Mouse (Mus musculus): ENCODE results near the gene Polr2b. TPM values are rescaled to one million over a fixed set of nuclear protein-coding genes. Genes with fewer than 3 reads are reported as not detected.

Gene Polr2b
- total RNA-seq, 2 experiments from 2014 or later, result 46.6 to 51.7 TPM

DNA sequence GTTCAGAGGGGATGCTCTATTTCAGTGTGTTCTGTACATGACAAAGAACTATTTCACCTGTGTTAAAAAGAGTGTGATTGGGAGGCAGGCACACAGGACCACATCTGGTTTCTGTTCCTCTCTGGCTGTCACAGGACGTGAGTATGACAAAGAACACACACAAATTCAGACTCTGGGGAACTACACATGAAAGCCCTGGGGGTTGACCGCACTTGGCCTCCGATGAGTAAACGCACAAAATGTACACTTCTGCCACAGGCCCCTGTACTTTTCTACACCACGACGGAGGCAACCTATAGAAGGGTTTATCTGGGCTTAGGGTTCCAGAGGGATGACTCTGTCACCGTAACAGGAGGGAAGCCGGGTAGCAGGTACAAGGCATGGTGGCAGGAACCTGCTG lies 20.3 kb upstream of the Polr2b start:
- intact Hi-C loops (cut with DNase I), result no loop called here
- DNase-seq (ENCODE audit: low spot score in 2 of 2), result no peak

DNA sequence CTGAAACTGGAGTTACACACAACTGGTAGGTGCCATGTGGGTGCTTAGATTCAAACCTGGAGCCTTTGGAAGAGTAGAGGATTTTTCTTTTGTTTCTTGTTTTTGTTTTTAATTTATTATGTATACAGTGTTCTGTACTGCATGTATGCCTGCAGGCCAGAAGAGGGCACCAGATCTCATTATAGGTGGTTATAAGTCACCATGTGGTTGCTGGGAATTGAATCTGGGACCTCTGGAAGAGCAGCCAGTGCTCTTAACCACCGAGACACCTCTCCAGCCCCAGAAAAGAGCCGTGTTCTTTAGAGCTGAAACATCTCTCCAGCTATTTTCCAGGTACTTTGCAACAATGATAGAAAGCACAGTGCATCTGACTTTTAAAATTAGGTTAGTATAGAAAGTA lies 19.3 kb upstream of the Polr2b start:
- no peak for DNase-seq (ENCODE audit: low spot score in 2 of 2)
- intact Hi-C loops (cut with DNase I), result no loop called here

DNA sequence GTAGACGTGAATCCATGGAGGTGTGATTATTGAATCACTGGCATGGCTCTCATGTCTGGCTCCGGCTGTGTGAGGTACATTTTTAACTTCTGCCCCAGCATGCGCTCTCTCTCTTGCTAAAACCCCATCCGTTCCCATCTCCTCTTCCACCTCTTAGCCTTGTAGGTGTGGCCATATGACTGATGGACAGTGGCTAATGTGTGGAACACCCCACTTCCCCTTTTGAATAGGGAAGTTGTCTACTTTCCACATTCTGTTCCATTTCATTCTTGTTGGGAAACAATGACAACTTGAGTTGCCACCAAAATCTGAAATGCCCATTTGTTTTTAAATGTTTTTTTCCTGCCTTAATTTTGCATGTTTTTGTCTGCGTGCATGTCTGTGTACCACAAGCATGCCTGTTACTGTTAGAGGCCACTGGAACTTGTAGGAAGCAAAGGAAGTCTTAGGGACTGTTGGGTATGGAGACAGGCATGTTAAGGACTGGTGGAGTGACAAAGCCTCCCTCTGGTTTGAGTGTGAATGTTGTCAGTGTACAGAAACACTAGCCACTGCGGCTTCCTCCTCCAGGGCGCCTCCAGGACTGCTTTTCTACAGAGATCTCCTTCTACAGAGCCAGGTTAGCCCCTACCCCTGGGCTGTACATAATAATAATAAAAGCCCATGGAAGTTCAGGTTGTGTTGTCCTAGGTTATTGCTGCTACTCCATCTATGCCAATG lies 17.0 kb upstream of the Polr2b start:
- no peak for DNase-seq (ENCODE audit: low spot score in 2 of 2)
- intact Hi-C loops (cut with DNase I), result no loop called here

DNA sequence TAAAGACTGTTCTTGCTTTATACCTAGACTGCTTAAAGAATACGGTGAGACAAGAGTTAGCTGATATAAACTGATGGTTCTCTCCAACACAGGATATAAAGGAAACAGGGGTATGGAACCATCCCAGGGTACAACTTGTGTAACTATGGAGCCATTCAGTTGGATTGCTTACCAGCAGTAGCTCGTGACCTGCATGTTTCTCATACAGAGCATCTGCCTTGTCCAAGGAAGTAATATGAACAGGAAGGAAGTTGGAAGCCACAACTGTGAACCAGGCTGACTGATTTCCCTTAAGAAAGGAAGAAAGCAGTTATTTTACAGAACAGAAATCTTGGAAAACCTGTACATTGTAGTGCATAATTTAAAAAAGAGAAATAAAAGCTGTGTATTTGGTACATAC lies 10.5 kb upstream of the Polr2b start:
- DNase-seq (ENCODE audit: low spot score in 2 of 2), result no peak
- intact Hi-C loops (cut with DNase I), result no loop called here

DNA sequence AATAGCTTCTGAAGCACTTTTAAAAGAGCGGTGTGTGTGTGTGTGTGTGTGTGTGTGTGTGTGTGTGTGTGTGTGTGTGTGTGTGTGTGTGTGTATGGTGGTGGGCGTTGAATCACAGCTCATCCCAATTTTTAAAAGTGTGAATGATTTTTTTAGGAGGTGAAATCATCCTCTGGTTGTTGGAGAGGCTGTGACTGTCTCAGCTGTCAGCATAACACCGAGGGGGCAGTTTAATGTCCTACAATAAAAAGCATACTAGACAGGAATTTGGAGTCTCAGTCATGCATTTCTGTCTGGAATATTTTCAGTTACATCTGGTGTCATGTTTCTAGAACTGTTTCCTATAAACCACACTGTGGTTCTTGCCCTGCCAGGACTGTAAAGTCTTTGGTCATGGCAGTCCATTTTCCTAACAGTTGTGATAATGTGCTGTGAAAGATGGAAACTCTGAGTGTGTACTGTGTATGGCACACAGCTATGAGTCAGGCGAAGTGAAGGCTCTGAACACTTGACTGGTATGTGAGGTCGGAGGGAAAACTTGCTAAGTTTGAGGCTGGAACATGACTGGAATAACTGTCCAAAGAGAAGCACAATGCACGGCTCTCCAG lies 8.5 kb upstream of the Polr2b start:
- peak in 1 of 2 experiments; percentile 32 for DNase-seq (ENCODE audit: low spot score in 2 of 2)
- intact Hi-C loops (cut with DNase I), result no loop called here

DNA sequence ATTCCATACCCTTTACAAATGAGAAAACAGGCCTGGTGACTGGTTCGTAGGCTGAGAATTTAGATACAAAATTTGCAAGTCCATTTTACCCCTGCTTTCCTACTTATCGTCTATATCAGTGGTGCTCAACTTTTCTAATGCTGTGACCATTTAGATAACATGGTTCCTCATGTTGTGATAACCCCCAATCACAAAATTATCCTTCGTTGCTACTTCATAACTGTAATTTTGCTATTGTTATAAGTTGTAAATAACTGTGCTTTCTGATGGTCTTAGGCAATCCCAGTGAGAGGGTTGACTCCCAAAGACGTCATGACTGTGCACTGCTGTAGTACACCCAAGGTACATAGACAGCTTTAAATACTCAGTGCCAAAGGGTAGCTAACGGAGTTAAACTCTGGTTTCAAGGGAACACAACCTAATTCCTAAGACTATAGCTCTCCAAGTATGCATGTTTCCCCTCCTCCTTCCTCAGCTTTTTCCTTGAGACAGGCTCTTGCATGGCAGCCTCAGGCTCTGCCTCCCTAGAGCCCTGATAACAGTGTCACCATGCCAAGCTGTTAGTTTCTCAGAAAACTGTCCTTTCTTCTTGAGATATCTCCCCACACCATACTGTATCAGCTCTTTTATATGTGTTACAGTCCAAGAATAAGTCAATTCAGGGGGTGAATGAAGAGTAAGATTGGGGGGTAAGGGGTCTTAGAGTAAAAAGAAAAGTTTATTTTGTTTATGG lies 2.0 kb upstream of the Polr2b start:
- intact Hi-C loops (cut with DNase I), result no loop called here

DNA sequence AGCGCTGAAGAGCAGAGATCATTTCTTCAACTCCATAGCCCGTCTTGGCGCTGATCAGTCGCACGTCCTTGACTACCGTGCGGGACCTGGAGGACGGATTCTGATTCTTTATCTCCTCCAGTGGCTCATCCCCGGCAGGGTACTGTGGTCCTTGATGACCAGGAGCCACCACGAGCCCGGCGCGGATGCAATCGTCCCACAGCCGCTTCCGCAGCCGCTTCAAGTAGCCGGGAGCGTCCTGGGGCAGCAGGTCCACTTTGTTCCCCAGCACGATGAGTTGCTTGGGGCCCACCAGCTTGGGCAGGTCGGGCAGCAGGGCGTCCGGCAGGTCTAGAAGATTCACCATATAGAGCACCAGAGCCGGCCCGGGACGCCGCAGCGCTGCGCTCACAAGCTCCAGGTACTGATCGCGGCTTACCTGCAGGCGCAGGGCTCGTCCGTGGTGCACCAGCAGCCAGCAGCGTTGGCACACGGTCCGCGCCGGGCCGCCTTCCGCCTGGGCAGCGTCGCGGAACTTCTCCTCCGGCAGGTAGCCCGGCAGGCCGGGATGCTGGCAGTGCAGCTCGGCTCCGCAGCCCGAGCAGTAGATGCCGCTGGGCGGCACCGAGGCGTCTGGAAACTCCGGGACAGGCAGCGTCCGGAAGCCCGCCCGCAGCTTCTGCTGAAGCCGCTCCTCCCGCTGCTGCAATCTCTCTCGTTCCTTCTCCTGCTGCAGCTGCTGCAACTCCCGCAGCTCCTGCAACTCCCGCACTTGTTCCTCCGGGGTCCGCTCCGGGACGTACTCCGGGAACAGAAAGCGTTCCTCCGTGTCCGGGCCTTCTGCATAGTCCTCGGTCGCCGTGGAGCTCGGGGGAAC lies 668 bp upstream of the Polr2b start:
- intact Hi-C loops (cut with DNase I), result no loop called here
- DNase-seq (ENCODE audit: low spot score in 2 of 2), result peak in 1 of 2 experiments; percentile 8

More for the DNA sequence above, 2.0 kb upstream of the Polr2b start:
- DNase-seq (ENCODE audit: low spot score in 2 of 2), result no peak

DNA sequence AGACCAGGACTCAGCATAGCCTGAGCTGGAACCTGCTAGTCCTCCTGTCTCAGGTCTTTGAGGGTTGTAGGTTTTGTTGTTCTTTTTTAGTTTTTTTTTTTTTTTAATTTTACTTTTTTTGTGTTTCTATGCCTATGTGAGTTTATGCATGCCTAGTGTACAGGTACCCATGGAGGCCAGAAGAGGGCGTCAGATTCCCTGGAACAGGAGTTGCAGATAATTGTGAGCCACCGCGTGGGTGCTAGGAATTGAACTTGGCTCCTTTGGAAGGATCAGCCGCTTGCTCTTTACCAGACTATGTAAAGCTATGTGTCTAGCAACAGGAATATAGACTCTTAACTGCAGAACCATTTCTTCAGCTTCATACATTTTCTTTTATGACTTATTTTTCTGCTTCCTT lies 4.3 kb downstream of the Polr2b start:
- intact Hi-C loops (cut with DNase I), result no loop called here
- no peak for DNase-seq (ENCODE audit: low spot score in 2 of 2)

DNA sequence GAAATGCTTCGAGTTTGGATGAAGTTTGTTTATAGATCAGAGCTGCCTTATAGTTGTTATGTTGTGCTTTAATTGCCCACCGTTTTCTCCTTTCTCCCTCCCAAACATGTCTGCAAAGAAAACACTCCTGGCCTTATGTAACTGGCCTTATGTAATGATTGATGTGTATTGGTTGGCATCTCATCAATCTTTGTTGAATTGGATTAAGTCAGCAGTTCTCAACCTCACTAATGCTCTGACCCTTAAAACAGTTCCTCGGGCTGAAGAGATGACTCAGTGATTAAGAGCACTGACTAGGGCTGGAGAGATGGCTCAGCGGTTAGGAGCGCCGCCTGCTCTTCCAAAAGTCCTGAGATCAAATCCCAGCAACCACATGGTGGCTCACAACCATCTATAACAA lies 5.0 kb downstream of the Polr2b start:
- DNase-seq (ENCODE audit: low spot score in 2 of 2), result no peak
- intact Hi-C loops (cut with DNase I), result no loop called here

DNA sequence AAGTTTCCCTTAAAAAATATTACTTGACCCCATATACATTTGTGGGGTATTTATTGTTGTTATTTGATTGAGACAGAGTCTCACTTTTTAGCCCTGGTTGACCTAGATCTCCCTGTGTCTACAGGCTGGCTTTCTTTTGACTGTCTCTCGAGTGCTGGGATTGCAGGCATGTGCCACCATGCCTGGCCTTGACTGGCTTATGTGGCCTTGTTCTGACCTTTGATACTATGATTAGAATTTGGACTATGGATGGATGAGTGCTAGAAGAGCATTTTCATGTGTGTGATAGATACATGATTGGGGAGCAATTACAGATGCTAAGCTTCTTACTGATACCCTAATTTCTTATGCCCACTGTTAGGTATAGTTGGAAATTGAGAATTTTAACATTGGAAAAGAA lies 15.0 kb downstream of the Polr2b start:
- intact Hi-C loops (cut with DNase I), result loop anchor here (5.0 kb wide), 1 partner anchor 343 kb away; no protein-coding TSS in a partner anchor
- DNase-seq (ENCODE audit: low spot score in 2 of 2), result no peak

DNA sequence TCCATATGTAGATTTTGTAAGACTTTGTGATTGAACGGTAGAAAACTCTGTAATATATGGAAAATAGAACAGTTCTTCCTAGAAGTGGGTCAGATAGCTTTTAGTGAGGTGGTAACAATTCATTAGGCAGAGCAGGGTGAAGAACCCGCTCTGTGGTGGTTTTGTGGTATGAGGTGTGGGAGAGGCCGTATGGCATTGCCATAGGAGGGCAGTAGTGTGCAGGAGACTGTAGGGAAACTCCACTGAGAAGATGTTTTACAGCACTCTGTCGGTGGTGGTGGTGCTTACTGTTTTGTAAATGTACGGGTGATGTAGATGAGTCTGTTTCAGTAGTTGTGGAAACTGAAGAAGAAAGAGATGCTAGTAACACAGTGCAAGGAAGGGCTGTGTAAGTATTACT lies 20.2 kb downstream of the Polr2b start:
- intact Hi-C loops (cut with DNase I), result no loop called here
- no peak for DNase-seq (ENCODE audit: low spot score in 2 of 2)

DNA sequence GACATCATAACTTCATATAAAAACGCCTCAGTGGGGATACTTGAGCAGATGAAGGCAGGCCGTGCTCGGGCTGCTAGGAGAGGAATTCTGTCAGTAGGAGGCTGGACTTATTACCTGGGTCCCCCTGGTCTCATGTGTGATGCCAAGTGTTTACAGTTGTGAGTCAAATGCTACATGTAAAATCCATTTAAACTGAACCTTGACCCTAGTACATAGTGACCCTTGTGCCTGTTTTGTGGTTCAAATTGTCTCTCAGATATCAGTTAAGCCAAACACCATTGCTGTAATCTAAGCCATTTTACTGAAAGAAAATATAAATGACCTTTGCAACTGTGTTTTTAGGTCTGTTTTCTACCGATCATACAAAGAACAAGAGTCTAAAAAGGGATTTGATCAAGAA lies 30.1 kb downstream of the Polr2b start:
- DNase-seq (ENCODE audit: low spot score in 2 of 2), result no peak
- intact Hi-C loops (cut with DNase I), result no loop called here

DNA sequence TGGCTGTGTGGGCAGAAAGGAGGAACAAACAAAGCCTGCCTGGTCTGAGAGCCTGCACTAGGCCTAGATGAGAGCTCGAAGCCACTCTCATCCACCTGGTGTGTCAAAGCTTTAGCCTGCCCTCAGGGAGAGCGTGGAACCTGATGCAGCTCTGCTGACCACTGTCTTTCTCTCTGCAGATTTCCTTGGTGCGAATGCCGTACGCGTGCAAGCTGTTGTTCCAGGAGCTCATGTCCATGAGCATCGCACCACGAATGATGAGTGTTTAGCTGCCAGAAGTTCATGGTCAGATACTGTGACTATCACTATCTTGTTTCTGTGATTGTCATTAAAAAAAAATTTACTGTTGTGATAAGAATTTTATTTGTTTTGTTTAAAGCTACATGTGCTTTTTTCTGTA lies 39.0 kb downstream of the Polr2b start:
- intact Hi-C loops (cut with DNase I), result no loop called here
- DNase-seq (ENCODE audit: low spot score in 2 of 2), result no peak

DNA sequence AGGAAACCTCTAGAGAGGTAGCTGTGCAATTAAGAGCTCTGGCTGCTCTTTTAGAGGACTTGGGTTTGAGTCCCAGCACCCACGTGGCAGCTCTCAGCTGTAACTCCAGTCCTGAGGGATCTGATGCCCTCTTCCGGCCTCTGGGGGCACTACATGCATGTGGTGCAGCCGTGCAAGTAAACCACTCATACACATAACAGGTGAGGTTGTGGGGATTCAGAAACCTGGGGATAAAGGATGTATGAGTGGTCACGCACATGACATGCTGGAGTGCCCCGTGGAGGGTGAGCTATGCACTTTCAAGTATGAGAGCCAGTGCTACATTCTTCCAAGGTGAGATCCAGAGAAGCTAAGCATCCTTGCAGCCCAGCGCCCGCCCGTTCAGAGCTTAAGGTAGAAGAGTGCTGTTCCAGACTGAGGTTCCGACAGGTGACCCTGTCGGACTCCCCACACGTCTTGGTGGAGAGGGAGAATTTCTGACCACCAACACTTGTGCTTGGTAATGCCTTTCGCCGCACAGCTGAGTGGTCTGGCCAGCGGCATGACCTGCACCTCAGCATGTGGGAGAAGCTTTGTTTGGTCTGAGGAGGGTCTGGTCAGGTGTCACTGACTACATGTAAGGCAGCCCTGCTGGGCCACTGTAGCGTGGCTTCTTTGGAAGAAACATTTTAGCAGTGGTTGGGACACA lies 40.2 kb downstream of the Polr2b start:
- no peak for DNase-seq (ENCODE audit: low spot score in 2 of 2)
- intact Hi-C loops (cut with DNase I), result loop anchor here (5.0 kb wide), 2 partner anchors 57 to 112 kb away; partner anchors contain the start of gene Igfbp7

DNA sequence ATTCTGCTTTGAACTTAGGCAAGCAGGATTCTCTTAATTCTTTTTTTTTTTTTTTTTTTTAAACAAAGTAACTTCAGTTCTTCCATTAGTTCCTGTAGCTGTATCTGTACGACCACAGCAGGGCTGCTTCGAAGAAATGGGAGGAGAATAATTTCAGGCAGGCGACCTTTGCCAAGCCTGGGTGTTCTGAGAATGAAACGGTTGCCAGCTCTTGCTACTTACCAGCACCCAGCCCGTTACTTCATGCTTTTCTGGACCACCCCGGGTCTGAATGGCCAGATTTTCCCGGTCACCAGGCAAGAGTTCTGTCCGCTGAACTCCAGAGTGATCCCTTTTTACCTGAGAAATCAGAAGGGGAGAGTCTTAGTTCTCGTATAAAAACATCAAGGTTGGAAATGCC lies 41.7 kb downstream of the Polr2b start:
- DNase-seq (ENCODE audit: low spot score in 2 of 2), result no peak
- intact Hi-C loops (cut with DNase I), result loop anchor here (5.0 kb wide), 2 partner anchors 56 to 111 kb away; partner anchors contain the start of gene Igfbp7

DNA sequence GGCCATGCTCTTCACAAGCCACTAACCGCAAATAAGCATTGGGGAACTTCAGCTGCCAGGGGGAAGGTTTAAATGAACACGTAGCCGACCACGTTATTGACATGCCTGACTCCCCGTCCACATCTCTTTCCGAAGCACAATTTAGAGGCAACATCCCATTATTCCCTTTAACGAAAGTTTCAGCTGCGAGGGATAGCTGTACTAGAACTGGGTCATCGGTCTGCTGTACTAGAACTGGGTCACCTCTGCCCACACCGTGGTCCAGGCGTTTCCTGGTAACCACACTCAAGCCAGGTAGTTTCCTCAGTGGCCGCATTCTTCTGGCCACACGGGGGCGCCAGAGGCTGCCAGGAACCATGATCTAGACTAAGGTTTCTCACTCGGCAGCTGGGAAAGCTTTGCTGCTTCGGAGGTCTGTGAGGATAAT lies 44.4 kb downstream of the Polr2b start:
- intact Hi-C loops (cut with DNase I), result loop anchor here (5.0 kb wide), 2 partner anchors 53 to 108 kb away; partner anchors contain the start of gene Igfbp7
- DNase-seq (ENCODE audit: low spot score in 2 of 2), result peak; percentile 92 to 93

DNA sequence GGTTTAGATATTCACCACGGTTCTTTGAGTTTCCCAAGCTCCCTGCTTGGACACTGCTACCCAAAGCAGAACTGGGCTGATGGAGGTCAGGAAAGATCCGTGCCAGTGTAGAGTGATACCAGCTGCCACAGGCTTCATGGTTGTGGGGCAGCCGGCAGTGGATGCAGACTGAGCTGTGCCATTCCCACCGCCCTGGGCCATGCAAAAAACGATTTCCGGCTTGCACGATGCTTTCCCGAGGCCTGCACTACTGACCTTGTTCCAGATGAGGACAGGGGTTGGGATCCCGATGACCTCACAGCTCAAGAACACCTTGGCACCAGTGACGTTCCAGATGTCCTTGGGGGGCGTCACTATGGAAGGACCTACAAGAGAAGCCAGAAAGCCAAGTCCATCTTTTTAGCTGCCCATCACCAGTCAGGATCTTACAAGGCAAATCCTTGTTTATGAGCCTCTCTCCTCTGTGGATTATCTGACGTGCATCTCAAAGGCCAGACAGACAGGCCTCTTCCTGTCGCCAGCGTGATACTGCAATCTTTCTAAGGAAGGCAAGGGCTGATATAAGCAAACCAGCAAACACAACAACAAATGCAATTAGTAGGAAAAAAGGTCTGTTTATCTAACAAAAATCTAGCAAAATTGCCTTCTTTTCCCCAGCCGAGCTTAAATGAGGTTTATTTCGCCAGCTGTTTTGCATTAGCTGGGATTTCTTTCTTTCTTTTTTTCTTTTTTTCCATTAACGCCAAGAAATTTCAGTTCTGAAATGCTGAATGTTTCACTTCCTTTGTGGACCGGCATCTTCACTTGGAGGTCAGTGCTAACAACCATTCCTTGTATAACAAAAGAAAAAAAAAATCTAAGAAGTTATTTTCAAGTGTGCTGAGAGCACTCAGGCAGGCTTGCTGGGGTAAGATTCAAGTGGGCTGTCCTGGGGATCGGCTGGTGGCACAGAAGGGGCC lies 45.6 kb downstream of the Polr2b start:
- DNase-seq (ENCODE audit: low spot score in 2 of 2), result no peak
- intact Hi-C loops (cut with DNase I), result no loop called here

Data from left cerebral cortex, postnatal 14 days (tissue).